Mouse (Mus musculus) cerebral cortex, adult 2 months (tissue): ENCODE results near the gene Rln1.

Source experiments
- WGBS: fragments of 180-500 bp; shearing (Covaris S2); methylation state at CpG from one replicate; pipeline ENCODE4 v1.1.7; 2018; 5-methylcytosine and 5-hydroxymethylcytosine counted together

Rln1 gene

GRCm38 (mm10) chr19:29334068-29334745 lies at the start of gene Rln1:
TSS of gene Rln1 (minus strand) at chr19:29334670.
- WGBS = 2% methylated on average over 23 of the region's 23 CpGs

DNA sequence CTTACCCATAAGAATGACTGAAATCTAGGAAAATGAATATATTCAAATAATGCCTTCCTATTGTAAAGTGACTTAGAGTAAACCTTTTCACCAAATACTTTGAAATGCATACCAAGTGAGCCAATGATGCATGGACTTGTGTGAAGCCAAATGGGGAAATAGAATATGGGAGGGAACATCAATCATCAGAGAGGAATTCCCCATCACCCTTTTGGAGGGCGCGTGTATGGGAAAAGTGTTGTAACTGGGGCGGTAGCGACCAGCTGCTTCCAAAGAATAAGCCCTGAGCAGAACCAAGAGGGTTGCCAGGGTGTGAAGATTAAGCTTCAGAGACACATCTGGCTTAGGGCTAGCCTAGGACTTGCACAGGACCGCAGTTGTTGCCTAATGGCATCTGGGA lies 48.9 kb upstream of the Rln1 start:
- 92% methylated on average over 5 of the region's 5 CpGs for WGBS

- WGBS = 93% methylated on average over 14 of the region's 14 CpGs
These were observed 45.6 kb upstream of the Rln1 start for GRCm38 (mm10) chr19:29379839-29380603.

DNA sequence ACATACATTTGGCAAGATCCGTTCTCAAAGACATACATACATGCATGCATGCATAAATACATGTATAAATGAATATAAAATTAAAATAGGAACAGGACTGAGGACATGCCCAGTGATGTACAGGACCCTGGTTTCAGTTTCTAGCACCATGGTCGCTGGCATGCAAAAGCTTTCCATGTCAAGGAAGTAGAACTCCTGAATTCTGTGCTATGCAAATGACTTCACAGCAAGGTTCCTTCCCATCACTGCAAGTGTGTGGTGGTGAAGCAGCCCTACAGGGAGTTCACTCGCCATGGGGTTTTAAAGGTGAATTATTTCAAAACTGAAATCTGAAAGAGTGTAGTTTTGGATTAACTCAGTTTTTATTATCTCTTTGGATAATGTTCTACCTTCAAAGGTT lies 41.9 kb upstream of the Rln1 start:
- 88% methylated on average over 3 of the region's 3 CpGs for WGBS

GRCm38 (mm10) chr19:29374947-29375346 lies 40.5 kb upstream of the Rln1 start:
- WGBS = 96% methylated on average over 9 of the region's 9 CpGs

GRCm38 (mm10) chr19:29373438-29373837 lies 39.0 kb upstream of the Rln1 start:
- WGBS = 23% methylated on average over 11 of the region's 11 CpGs

GRCm38 (mm10) chr19:29372621-29373020 lies 38.2 kb upstream of the Rln1 start:
- 83% methylated on average over 3 of the region's 3 CpGs for WGBS

- WGBS = 22% methylated on average over 4 of the region's 4 CpGs
These were observed 37.7 kb upstream of the Rln1 start for GRCm38 (mm10) chr19:29372138-29372537.

DNA sequence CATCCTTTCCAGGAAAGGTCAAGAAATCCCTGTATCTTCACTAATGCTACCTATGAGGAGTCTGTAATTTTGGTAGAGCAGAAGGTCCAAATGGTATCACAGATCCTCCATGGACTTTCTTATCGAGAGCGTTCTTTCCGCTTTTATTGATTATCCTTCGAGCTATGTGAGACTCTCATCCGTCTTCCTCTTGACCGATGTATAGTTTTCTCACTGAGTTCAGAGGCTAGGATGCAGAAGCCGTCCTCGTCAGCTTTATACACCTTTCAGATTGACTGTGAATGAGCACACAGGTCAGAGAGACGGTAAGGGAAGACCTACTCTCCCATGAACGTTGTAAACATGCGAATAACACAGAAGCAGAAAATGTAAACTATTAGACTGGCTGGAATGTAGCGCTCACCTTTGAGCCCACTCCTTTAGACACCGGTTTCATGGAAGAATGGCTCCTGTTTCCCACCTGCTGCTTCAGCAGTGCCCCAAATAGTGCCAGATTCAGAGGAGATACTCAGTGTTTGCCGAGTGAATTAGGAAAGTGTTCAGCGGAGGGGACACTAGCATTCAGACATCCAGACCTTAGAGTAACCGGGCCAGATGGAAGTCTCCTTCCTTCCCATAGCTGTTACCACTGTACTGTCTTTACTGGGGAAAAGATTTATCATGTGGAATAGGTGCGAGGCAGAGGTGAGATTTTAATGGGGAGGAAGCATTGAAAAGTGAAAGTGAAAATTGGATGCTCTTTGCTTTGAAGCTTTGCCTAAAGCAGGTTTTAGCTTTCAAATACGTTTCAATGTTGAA lies 37.0 kb upstream of the Rln1 start:
- WGBS = 76% methylated on average over 18 of the region's 18 CpGs

DNA sequence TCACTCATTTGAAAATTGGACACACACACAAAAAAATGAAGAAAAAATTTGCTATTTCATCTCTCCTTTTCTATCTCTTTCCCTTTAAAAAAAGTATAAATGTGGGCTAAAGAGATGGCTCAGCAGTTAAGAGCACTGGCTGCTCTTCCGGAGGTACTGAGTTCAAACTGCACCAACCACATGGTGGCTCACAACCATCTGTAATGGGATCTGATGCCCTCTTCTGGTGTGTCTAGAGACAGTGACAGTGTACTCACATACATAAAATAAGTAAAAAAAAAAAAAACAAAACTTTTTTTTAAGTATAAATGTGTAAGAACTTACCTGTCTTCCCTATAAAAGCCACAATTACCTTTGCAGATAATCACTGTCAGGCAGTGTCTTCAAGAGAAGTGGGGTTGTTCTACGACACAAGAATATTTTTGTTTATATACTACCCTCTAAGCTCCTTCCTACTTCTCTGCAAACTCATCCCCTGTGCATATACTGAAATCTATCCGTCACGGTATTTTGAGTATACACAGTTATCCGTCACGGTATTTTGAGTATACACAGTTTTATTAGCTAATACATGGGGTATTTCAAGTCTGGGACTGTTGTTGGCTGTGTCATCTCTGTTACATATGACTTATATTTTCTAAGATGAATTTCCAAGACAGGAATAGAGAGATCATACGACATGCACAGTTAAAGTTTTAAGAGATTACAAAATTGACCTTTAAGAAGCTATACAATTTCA lies 36.2 kb upstream of the Rln1 start:
- 94% methylated on average over 7 of the region's 7 CpGs for WGBS

- 79% methylated on average over 12 of the region's 12 CpGs for WGBS
These were observed 35.6 kb upstream of the Rln1 start for GRCm38 (mm10) chr19:29370112-29370511.

GRCm38 (mm10) chr19:29368671-29369309 lies 34.3 kb upstream of the Rln1 start:
- WGBS = 93% methylated on average over 3 of the region's 3 CpGs

GRCm38 (mm10) chr19:29368041-29368440 lies 33.6 kb upstream of the Rln1 start:
- 91% methylated on average over 2 of the region's 2 CpGs for WGBS

DNA sequence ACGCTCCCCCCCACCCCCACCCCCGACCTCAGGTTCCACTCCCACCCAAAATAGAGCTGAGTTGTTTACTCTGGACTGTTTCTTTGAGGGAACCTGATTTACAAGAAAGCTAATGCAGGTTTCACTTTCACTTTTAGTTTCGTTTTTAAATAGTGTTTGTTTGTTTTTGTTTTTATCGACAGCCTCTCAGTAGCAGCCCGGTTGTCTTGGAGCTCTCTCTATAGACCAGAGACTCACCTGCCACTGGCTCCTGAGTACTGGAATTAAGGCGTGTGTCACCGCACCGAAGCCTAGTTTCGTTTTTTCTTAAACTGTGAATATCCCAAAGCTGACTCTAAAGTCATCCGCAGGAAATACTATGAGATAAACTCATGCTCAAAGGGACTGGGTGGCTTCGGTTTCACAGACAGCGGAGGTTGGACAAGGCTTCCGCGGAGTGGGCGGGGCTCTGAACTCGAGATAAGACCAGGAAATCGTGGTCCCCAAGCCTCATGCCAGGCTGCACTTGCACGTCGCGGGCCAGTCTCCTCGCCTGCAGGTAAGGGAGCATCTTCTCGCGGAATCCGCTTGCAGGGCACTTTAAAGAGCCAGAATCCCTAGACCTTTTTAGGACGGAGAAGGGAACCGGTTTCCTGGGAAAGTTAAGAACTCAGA lies 32.6 kb upstream of the Rln1 start, which contains the start of the genes Plgrkt and Cd274:
TSS of gene Plgrkt (minus strand) at position 422 of the 654 bp plus-strand sequence.
TSS of gene Cd274 (plus strand) at position 487 of the 654 bp plus-strand sequence.
- WGBS = under 1% methylated on average over 26 of the region's 26 CpGs

GRCm38 (mm10) chr19:29366226-29366968 lies 31.9 kb upstream of the Rln1 start:
- 56% methylated on average over 20 of the region's 20 CpGs for WGBS

- WGBS = 39% methylated on average over 3 of the region's 3 CpGs
These were observed 30.6 kb upstream of the Rln1 start for GRCm38 (mm10) chr19:29365105-29365504.

DNA sequence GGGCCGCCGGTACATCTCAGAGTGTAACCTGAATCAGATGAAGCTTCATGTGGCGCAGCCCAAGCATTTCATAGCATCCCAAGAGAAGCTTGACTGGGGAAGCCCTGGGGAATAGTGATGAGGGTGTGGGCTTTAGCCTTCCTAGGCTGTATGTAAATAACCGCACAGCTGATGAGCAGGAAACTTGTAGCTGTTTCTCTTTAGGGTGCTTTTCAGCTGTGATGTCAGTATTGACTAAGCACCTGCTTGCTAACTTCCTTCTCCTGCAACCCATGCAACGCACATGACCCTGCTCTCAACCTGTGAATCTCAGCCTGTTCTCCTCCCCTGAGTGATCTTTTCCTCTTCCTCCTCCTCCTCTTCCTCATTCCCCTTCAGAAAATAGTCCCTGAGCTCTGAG lies 29.6 kb upstream of the Rln1 start:
- WGBS = 90% methylated on average over 5 of the region's 5 CpGs

GRCm38 (mm10) chr19:29363557-29363956 lies 29.1 kb upstream of the Rln1 start:
- 94% methylated on average over 7 of the region's 7 CpGs for WGBS

DNA sequence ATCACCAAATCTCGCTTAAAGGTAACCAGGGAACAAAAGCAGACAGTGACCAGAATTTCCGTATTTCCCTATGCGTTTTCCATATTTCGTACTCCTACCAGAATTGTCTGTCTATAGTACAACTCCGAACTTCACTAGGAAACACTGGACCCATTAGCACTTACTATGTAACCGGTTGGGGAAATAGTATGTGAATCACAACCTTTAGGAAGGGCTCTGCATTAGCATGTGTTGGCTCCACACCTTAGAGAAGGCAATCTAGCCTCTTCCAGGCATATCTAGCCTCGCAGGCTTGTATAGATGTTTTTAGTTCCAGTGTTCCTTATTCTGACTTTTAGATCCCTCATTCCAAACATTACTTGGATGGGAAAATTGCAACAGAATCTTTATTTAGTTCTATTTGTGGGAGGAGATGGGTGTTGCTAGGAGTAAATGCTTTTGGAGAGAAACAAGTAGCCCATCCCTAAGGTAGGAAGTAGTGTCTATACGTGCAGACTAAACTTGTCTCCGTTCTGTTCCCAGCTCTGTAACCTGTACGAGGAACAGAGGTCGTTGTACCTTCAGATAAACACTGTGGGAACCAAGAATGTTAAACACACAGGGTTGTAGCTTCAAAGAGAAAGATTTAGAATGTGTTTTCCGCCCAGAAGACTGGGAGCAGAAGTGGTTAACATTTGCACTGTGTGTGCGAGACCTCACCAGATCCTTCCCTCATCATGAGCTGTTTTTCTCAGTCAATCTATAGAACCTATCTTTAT lies 27.9 kb upstream of the Rln1 start:
- WGBS = 38% methylated on average over 13 of the region's 13 CpGs
